Mouse (Mus musculus) CH12.LX (cell line): ENCODE data around the gene Arhgap6. TPM values are rescaled to one million over a fixed set of nuclear protein-coding genes. Genes with fewer than 3 reads are reported as not detected.

Experiments
- DNase-seq: peaks from one replicate; pipeline ENCODE4 v3.0.0-alpha.2; 2013; ENCODE audit errors: extremely low read depth
- H3K27ac ChIP-seq: 2 replicates; pipeline ENCODE4 v1.5.1; 2012; ENCODE audit warnings: low read depth, mild to moderate bottlenecking, control low read depth, moderate library complexity; ENCODE audit not compliant: insufficient read depth
- H3K27me3 ChIP-seq: replicated peaks from 2 replicates; pipeline ENCODE3; 2012; ENCODE audit warnings: inconsistent platforms
- H3K36me3 ChIP-seq, 2 experiments: replicated peaks in 1 of 2; 2 replicates each; pipeline versions ENCODE3 to v1.6.1; 2012; ENCODE audit warnings: inconsistent platforms in 1 of 2, low read length in 1 of 2, mild to moderate bottlenecking in 1 of 2, mixed read lengths in 1 of 2, moderate library complexity in 1 of 2; ENCODE audit not compliant: control insufficient read depth in 1 of 2, insufficient read depth in 1 of 2
- H3K4me1 ChIP-seq, 2 experiments: 2 replicates each; pipeline ENCODE4 v1.6.1; 2012; ENCODE audit warnings: inconsistent platforms in 1 of 2, moderate library complexity in 1 of 2; ENCODE audit not compliant: insufficient read depth in 2 of 2, control insufficient read depth in 1 of 2
- H3K4me2 ChIP-seq: 2 replicates; pipeline ENCODE4 v1.6.1; 2012; ENCODE audit warnings: low read depth, mild to moderate bottlenecking, control low read depth; ENCODE audit not compliant: poor library complexity, insufficient read depth, severe bottlenecking
- H3K4me3 ChIP-seq, 3 experiments: fragments of 150-350 bp in 1 of 3; sonication (generic) in 1 of 3; replicated peaks in 1 of 3; 2 replicates each; pipeline versions ENCODE3 to v1.5.1; 2011 to 2012; ENCODE audit warnings: low read depth in 2 of 3, low read length in 2 of 3, mild to moderate bottlenecking in 2 of 3, moderate library complexity in 2 of 3, control low read depth in 1 of 3, improper control_type of control experiment in 1 of 3, inconsistent platforms in 1 of 3, mixed read lengths in 1 of 3; ENCODE audit not compliant: poor library complexity in 1 of 3
- H3K79me2 ChIP-seq: replicated peaks from 2 replicates; pipeline ENCODE4 v1.6.1; 2012; ENCODE audit warnings: mild to moderate bottlenecking, moderate library complexity; ENCODE audit not compliant: control insufficient read depth, poor library complexity, insufficient read depth, severe bottlenecking; ENCODE audit errors: extremely low read depth
- H3K9ac ChIP-seq: 2 replicates; pipeline ENCODE4 v1.6.1; 2012; ENCODE audit warnings: low read depth, mild to moderate bottlenecking, control low read depth, moderate library complexity; ENCODE audit not compliant: insufficient read depth
- H3K9me3 ChIP-seq: replicated peaks from 2 replicates; pipeline ENCODE3; 2012; ENCODE audit warnings: low read length, inconsistent platforms, mixed read lengths
- BHLHE40 ChIP-seq: IDR thresholded peaks from 2 replicates; pipeline ENCODE4 v1.6.1; 2011; ENCODE audit warnings: mild to moderate bottlenecking, low read depth, low read length, improper control_type of control experiment
- CHD1 ChIP-seq: IDR thresholded peaks from 2 replicates; pipeline ENCODE4 v1.6.1; 2012; ENCODE audit warnings: low read depth, low read length, improper control_type of control experiment, inconsistent platforms
- CHD2 ChIP-seq: IDR thresholded peaks from 2 replicates; pipeline ENCODE4 v1.6.1; 2011; ENCODE audit warnings: low read length, improper control_type of control experiment
- E2F4 ChIP-seq: IDR thresholded peaks from 2 replicates; pipeline ENCODE4 v1.6.1; 2011; ENCODE audit warnings: low read depth, low read length, improper control_type of control experiment; ENCODE audit not compliant: insufficient replicate concordance
- ETS1 ChIP-seq: conservative IDR thresholded peaks from 2 replicates; pipeline ENCODE4 v1.6.1; 2012; ENCODE audit warnings: low read depth, mild to moderate bottlenecking, inconsistent platforms, low read length, improper control_type of control experiment, moderate library complexity
- GABPA ChIP-seq: IDR thresholded peaks from 2 replicates; pipeline ENCODE4 v1.6.1; 2012; ENCODE audit warnings: low read depth, low read length, improper control_type of control experiment, inconsistent platforms; ENCODE audit not compliant: insufficient replicate concordance
- HCFC1 ChIP-seq: IDR thresholded peaks from 2 replicates; pipeline ENCODE4 v1.6.1; 2012; ENCODE audit warnings: low read depth, mild to moderate bottlenecking, inconsistent platforms, low read length, improper control_type of control experiment
- IRF4 ChIP-seq: IDR thresholded peaks from 2 replicates; pipeline ENCODE4 v1.6.1; 2014; ENCODE audit warnings: low read depth, mild to moderate bottlenecking, inconsistent platforms, low read length, improper control_type of control experiment
- JUN ChIP-seq: IDR thresholded peaks from 2 replicates; pipeline ENCODE4 v1.6.1; 2011; ENCODE audit warnings: low read depth, mild to moderate bottlenecking, low read length, improper control_type of control experiment, moderate library complexity; ENCODE audit not compliant: insufficient read depth
- JUND ChIP-seq: conservative IDR thresholded peaks from 2 replicates; pipeline ENCODE4 v1.6.1; 2011; ENCODE audit warnings: low read depth, low read length, improper control_type of control experiment
- MAFK ChIP-seq: IDR thresholded peaks from 2 replicates; pipeline ENCODE4 v1.6.1; 2011; ENCODE audit warnings: low read length, improper control_type of control experiment; ENCODE audit not compliant: insufficient replicate concordance
- MEF2A ChIP-seq: IDR thresholded peaks from 2 replicates; pipeline ENCODE4 v1.6.1; 2014; ENCODE audit warnings: low read depth, mild to moderate bottlenecking, inconsistent platforms, low read length, improper control_type of control experiment, borderline replicate concordance
- MYC ChIP-seq: IDR thresholded peaks from 2 replicates; pipeline ENCODE4 v1.6.1; 2011; ENCODE audit warnings: low read depth, mild to moderate bottlenecking, improper control_type of control experiment, low read length
- NELFE ChIP-seq: IDR thresholded peaks from 2 replicates; pipeline ENCODE4 v1.6.1; 2011; ENCODE audit warnings: low read depth, low read length, improper control_type of control experiment
- POLR2A ChIP-seq: IDR thresholded peaks from 2 replicates; pipeline ENCODE4 v1.6.1; 2011; ENCODE audit warnings: low read depth, mild to moderate bottlenecking, improper control_type of control experiment, low read length
- POLR2AphosphoS2 ChIP-seq: IDR thresholded peaks from 2 replicates; pipeline ENCODE4 v1.6.1; 2011; ENCODE audit warnings: low read depth, low read length, improper control_type of control experiment
- SMC3 ChIP-seq: IDR thresholded peaks from 2 replicates; pipeline ENCODE4 v1.6.1; 2011; ENCODE audit warnings: low read depth, low read length, improper control_type of control experiment
- TCF12 ChIP-seq: IDR thresholded peaks from 2 replicates; pipeline ENCODE4 v1.6.1; 2014; ENCODE audit warnings: low read depth, mild to moderate bottlenecking, inconsistent platforms, low read length, improper control_type of control experiment
- ZC3H11A ChIP-seq: IDR thresholded peaks from 2 replicates; pipeline ENCODE4 v1.6.1; 2012; ENCODE audit warnings: low read depth, mild to moderate bottlenecking, inconsistent platforms, low read length, improper control_type of control experiment
- ZKSCAN1 ChIP-seq: IDR thresholded peaks from 2 replicates; pipeline ENCODE4 v1.6.1; 2012; ENCODE audit warnings: low read depth, inconsistent platforms, low read length, improper control_type of control experiment, borderline replicate concordance
- ZMIZ1 ChIP-seq: IDR thresholded peaks from 2 replicates; pipeline ENCODE4 v1.6.1; 2012; ENCODE audit warnings: low read depth, mild to moderate bottlenecking, inconsistent platforms, low read length, improper control_type of control experiment
- ZNF384 ChIP-seq: IDR thresholded peaks from 2 replicates; pipeline ENCODE4 v1.6.1; 2012; ENCODE audit warnings: low read depth, low read length, improper control_type of control experiment, inconsistent platforms
- dilution Hi-C: fragments of 300-500 bp; cut with MboI; formaldehyde crosslinking; loops from 2 replicates; pipeline ENCODE4 v1.14.3; 2020; ENCODE audit warnings: low sequenced_read_pairs; ENCODE audit not compliant: extremely low pct_unique_long_range_greater_than_20kb, extremely low pct_ligation_motif_present
- in situ Hi-C: fragments of 300-500 bp; cut with MboI; formaldehyde crosslinking; loops from 3 replicates; pipeline ENCODE4 v1.14.3; 2019; ENCODE audit warnings: low sequenced_read_pairs, low pct_ligation_motif_present, low pct_unique_long_range_greater_than_20kb, mixed read lengths
- polyA plus RNA-seq: library from polyadenylated mRNA; unstranded; fragments of >175 nt; gene quantifications from 2 replicates; pipeline ENCODE4 v1.2.1, GENCODE M21; 2012; ENCODE audit warnings: low read depth; ENCODE audit not compliant: insufficient read length
- total RNA-seq, 2 experiments: library from RNA; depleted of rRNA; stranded (reverse); fragments of 300-350 nt in 1 of 2; fragments of >200 nt in 1 of 2; gene quantifications; 2 replicates each; pipeline ENCODE4 v1.2.3; 2012 to 2014

Gene Arhgap6
- total and polyA plus RNA-seq, 3 experiments: 0.13 to 0.47 (median 0.46) TPM

- Histone ChIP-seq H3K4me1 (no peaks in the 10 kb centered on the region), H3K9ac (no peak overlapping the region), H3K4me2 (no peak overlapping the region), H3K27me3 (no peaks in the 10 kb centered on the region), H3K79me2 (no peaks in the 10 kb centered on the region), H3K36me3 (no peaks in the 10 kb centered on the region), H3K4me3 (no peak overlapping the region), H3K27ac (no peak overlapping the region), H3K9me3 (no peaks in the 10 kb centered on the region)
- TF ChIP-seq JUND (no peak), TCF12 (no peak), MEF2A (no peak), ETS1 (no peak), SMC3 (no peak), ZNF384 (no peak), CHD1 (no peak), MAFK (no peak), NELFE (no peak), ZKSCAN1 (no peak), MYC (no peak), GABPA (no peak), HCFC1 (no peak)
- in situ Hi-C loops (no loop called here), dilution Hi-C loops (no loop called here)
- DNase-seq: no peak
Observed at GRCm38 (mm10) chrX:168824166-168824565, 29.3 kb downstream of the Arhgap6 start.

- TF ChIP-seq ETS1 (no peak), E2F4 (no peak), HCFC1 (no peak), ZC3H11A (no peak), MEF2A (no peak), ZMIZ1 (no peak), BHLHE40 (no peak), POLR2A (no peak), MYC (no peak), CHD2 (no peak), IRF4 (no peak), POLR2AphosphoS2 (no peak), JUN (no peak)
- TF ChIP-seq, all 38 proteins: peak for 0
- no peak overlapping the region for H3K4me2 ChIP-seq
- no peak overlapping the region for H3K27ac ChIP-seq
- H3K27me3 ChIP-seq: no peaks in the 10 kb centered on the region
- H3K4me3 ChIP-seq: no peak overlapping the region
- dilution Hi-C loops: no loop called here
- no peaks in the 10 kb centered on the region for H3K9me3 ChIP-seq
- no peaks in the 10 kb centered on the region for H3K79me2 ChIP-seq
- no peak for DNase-seq
- no peaks in the 10 kb centered on the region for H3K4me1 ChIP-seq
- H3K36me3 ChIP-seq: no peaks in the 10 kb centered on the region
- in situ Hi-C loops: no loop called here
- H3K9ac ChIP-seq: no peak overlapping the region
Observed at GRCm38 (mm10) chrX:168832343-168832742, 37.4 kb downstream of the Arhgap6 start.
